Mouse (Mus musculus): Measurements from ENCODE around the gene Hgfac. TPM values are rescaled to one million over a fixed set of nuclear protein-coding genes. Genes with fewer than 3 reads are reported as not detected.

Gene Hgfac
- 129 and 201 TPM in 2 replicates for polyA plus RNA-seq (2015; fragmentation: Nextera tagmentation; extraction: Ambion mirVana)

DNA sequence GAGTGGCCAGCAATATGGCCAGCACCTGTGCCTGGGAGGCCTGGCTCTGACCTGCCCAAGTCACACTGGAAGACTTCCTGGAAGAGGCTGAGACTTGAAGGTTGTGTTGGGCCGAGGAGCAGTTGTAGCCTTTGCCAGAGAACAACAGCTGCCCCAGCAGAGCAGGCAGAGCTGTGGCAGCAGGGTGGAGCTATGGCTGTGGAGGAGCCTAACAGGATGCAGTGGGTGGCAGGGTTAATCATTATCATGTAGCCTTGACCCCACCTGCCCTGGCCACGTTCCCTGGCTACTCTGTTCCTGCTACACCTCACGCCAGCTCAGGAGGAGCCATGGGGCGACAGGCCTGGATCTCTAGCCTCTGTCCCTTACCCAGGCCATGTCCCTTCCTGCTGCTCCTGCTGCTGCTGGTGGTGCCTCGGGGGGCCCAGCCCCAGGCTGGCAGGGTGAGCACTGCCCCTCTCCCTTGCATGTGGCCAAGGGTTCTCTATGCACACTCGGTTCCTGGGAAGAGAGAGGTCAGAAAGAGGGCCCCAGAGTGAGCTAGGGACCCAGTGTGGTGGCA is at the start of gene Hgfac:
Gene Hgfac (plus strand): TSS at position 242 of the 562 bp plus-strand sequence.
- H3K9me3 ChIP-seq (replicated peaks) = no peaks in the 10 kb centered on the region
- WGBS (ENCODE audit: insufficient replicate concordance) = 28% methylated on average over 6 of the region's 6 CpGs
- peak; percentile 76 for ATAC-seq (ENCODE audit: insufficient read depth)
- H3K27ac ChIP-seq (replicated peaks) = peak within 1 kb of the TSS; percentile 72
- peak within 1 kb of the TSS; percentile 31 for H3K4me3 ChIP-seq (replicated peaks)
- peaks cover 25% of the 10 kb centered on the region for H3K4me1 ChIP-seq (replicated peaks)
- H3K27me3 ChIP-seq = no peaks in the 10 kb centered on the region
- H3K36me3 ChIP-seq (replicated peaks) = no peaks in the 10 kb centered on the region
- peak within 1 kb of the TSS; percentile 53 for H3K4me2 ChIP-seq
- H3K9ac ChIP-seq = peak within 1 kb of the TSS; percentile 25; the same call in 1 of the 2 replicates

GRCm38 (mm10) chr5:34998754-34999153 is 42.6 kb upstream of the Hgfac start:
- Histone ChIP-seq H3K9me3 (replicated peaks) (no peaks in the 10 kb centered on the region), H3K4me3 (replicated peaks) (no peak overlapping the region), H3K27me3 (no peaks in the 10 kb centered on the region), H3K36me3 (replicated peaks) (peaks cover 66% of the 10 kb centered on the region), H3K4me1 (replicated peaks) (peaks cover 4% of the 10 kb centered on the region), H3K27ac (replicated peaks) (no peak overlapping the region), H3K9ac (no peak overlapping the region), H3K4me2 (no peak overlapping the region)
- ATAC-seq (ENCODE audit: insufficient read depth) = no peak
- 37% methylated on average over 3 of the region's 3 CpGs for WGBS (ENCODE audit: insufficient replicate concordance)

- Histone ChIP-seq H3K9me3 (replicated peaks) (no peaks in the 10 kb centered on the region), H3K4me1 (replicated peaks) (peaks cover 10% of the 10 kb centered on the region), H3K27me3 (no peaks in the 10 kb centered on the region), H3K4me2 (no peak overlapping the region), H3K36me3 (replicated peaks) (peaks cover 61% of the 10 kb centered on the region), H3K9ac (no peak overlapping the region), H3K27ac (replicated peaks) (no peak overlapping the region), H3K4me3 (replicated peaks) (no peak overlapping the region)
- 84% methylated on average over 6 of the region's 6 CpGs for WGBS (ENCODE audit: insufficient replicate concordance)
- no peak for ATAC-seq (ENCODE audit: insufficient read depth)
Measured at GRCm38 (mm10) chr5:34999281-34999680, 42.0 kb upstream of the Hgfac start.

GRCm38 (mm10) chr5:35000323-35000722 is 41.0 kb upstream of the Hgfac start:
- Histone ChIP-seq H3K9ac (no peak overlapping the region), H3K27ac (replicated peaks) (no peak overlapping the region), H3K9me3 (replicated peaks) (no peaks in the 10 kb centered on the region), H3K4me1 (replicated peaks) (peaks cover 20% of the 10 kb centered on the region), H3K4me2 (no peak overlapping the region), H3K4me3 (replicated peaks) (no peak overlapping the region), H3K36me3 (replicated peaks) (peaks cover 59% of the 10 kb centered on the region), H3K27me3 (no peaks in the 10 kb centered on the region)
- ATAC-seq (ENCODE audit: insufficient read depth) = no peak

- Histone ChIP-seq H3K4me3 (replicated peaks) (no peak overlapping the region), H3K27me3 (no peaks in the 10 kb centered on the region), H3K9ac (no peak overlapping the region), H3K4me2 (no peak overlapping the region), H3K36me3 (replicated peaks) (peaks cover 56% of the 10 kb centered on the region), H3K9me3 (replicated peaks) (no peaks in the 10 kb centered on the region), H3K4me1 (replicated peaks) (peaks cover 27% of the 10 kb centered on the region), H3K27ac (replicated peaks) (no peak overlapping the region)
- WGBS (ENCODE audit: insufficient replicate concordance) = 27% methylated on average over 3 of the region's 3 CpGs
- no peak for ATAC-seq (ENCODE audit: insufficient read depth)
Measured at GRCm38 (mm10) chr5:35001144-35001543, 40.2 kb upstream of the Hgfac start.

DNA sequence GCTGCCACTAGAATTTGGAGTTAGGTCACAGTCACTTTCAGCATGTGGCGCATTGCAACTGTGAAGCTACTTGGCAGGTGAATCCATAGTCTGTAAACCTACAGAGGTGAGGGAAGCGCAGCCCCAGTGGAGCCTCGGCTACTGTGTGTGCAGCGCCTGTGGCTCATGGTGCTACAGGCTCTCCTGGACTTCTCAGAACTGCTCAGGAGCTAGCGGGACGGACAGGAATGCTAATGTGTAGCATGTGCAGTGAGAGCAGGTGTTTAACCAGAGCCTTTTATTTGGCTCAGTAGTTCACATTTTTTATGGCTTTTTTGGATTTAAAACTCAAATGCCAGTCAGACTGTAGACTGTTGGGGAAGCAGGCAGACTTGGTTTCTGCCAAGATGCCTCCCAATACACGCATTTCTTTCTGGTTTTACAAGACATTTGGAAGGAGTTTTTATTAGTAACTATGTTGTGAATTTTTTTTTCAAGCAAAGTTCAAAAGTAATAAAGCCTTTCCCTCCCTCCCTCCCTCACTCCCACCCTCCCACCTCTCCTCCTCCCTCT is 37.6 kb upstream of the Hgfac start:
- Histone ChIP-seq H3K4me2 (no peak overlapping the region), H3K27ac (replicated peaks) (no peak overlapping the region), H3K4me1 (replicated peaks) (peaks cover 29% of the 10 kb centered on the region), H3K9me3 (replicated peaks) (no peaks in the 10 kb centered on the region), H3K27me3 (no peaks in the 10 kb centered on the region), H3K4me3 (replicated peaks) (no peak overlapping the region), H3K36me3 (replicated peaks) (peaks cover 40% of the 10 kb centered on the region), H3K9ac (no peak overlapping the region)
- WGBS (ENCODE audit: insufficient replicate concordance) = 87% methylated on average over 7 of the region's 7 CpGs
- no peak for ATAC-seq (ENCODE audit: insufficient read depth)

DNA sequence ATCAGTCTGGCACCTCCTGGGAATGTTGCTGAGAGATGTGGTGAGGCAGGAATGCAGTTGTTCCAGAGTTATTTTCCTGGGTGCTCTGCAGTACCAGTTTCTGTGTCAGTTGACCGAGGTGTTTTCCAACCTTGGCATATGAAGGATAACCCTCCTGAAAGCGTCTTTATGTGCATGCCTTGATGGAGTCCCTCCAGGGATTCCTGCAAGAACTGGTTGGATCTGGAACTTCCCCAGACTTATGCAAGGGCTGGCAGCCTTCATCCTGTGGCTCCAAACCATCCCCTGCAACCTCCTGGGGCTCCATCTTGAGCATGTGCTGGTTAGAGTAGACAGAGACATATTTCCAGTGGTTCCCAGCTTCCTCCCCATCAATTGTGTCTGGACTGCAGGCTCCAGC is 36.5 kb upstream of the Hgfac start:
- Histone ChIP-seq H3K4me3 (replicated peaks) (no peak overlapping the region), H3K27me3 (no peaks in the 10 kb centered on the region), H3K4me2 (no peak overlapping the region), H3K36me3 (replicated peaks) (peaks cover 34% of the 10 kb centered on the region), H3K4me1 (replicated peaks) (peaks cover 29% of the 10 kb centered on the region), H3K9ac (no peak overlapping the region), H3K9me3 (replicated peaks) (no peaks in the 10 kb centered on the region), H3K27ac (replicated peaks) (no peak overlapping the region)
- 84% methylated on average over 2 of the region's 2 CpGs for WGBS (ENCODE audit: insufficient replicate concordance)
- no peak for ATAC-seq (ENCODE audit: insufficient read depth)

DNA sequence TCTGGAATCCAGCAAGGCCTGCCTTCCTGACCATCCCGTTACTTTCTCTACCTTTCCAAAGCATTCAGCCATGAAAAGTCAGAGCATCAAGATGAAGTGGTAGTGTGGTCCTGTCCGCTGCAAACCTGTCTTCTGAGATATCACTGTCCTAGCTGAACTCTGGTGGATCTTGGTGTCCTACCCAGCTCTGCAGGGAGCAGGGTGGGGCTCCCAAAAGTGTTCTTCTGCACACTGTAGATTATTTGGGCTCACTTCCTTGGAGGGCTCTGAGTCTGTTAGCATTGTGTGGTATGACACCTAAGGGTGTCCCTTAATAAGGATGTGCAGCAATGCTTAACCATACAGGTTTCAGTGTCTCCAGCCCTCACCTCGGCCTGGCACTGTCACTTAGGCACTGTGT is 35.6 kb upstream of the Hgfac start:
- WGBS (ENCODE audit: insufficient replicate concordance) = 75% methylated on average over 3 of the region's 3 CpGs
- ATAC-seq (ENCODE audit: insufficient read depth) = peak; percentile 75
- H3K9me3 ChIP-seq (replicated peaks) = no peaks in the 10 kb centered on the region
- peaks cover 33% of the 10 kb centered on the region for H3K36me3 ChIP-seq (replicated peaks)
- no peak overlapping the region for H3K4me3 ChIP-seq (replicated peaks)
- no peak overlapping the region for H3K27ac ChIP-seq (replicated peaks)
- peaks cover 35% of the 10 kb centered on the region for H3K4me1 ChIP-seq (replicated peaks)
- H3K4me2 ChIP-seq = no peak overlapping the region
- no peaks in the 10 kb centered on the region for H3K27me3 ChIP-seq
- no peak overlapping the region for H3K9ac ChIP-seq

GRCm38 (mm10) chr5:35006599-35006998 is 34.7 kb upstream of the Hgfac start:
- Histone ChIP-seq H3K4me3 (replicated peaks) (no peak overlapping the region), H3K9me3 (replicated peaks) (no peaks in the 10 kb centered on the region), H3K27ac (replicated peaks) (no peak overlapping the region), H3K4me1 (replicated peaks) (peaks cover 39% of the 10 kb centered on the region), H3K4me2 (no peak overlapping the region), H3K9ac (no peak overlapping the region), H3K36me3 (replicated peaks) (peaks cover 32% of the 10 kb centered on the region), H3K27me3 (no peaks in the 10 kb centered on the region)
- 77% methylated on average over 2 of the region's 2 CpGs for WGBS (ENCODE audit: insufficient replicate concordance)
- ATAC-seq (ENCODE audit: insufficient read depth) = no peak

DNA sequence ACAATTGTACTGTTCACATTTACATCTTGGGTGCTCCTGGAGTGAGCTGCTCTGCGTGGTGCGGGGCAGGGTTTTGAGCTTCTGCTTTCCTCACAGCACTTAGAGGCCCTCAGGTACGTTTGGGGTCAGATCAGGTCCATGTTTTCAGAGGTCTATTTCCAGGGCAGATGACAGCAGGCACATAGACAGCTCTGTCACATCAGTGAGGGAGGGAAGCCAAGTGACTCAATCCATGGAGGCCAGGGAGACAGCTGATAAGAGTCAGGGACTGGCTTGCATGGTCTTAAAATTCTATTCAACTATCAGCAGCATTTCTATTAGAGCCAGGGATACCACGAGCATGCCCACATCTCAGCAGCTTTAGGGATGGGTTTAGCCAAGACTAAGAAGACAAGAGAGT is 32.1 kb upstream of the Hgfac start:
- no peak for ATAC-seq (ENCODE audit: insufficient read depth)
- Histone ChIP-seq H3K36me3 (replicated peaks) (peaks cover 41% of the 10 kb centered on the region), H3K9ac (no peak overlapping the region), H3K4me3 (replicated peaks) (no peak overlapping the region), H3K4me2 (no peak overlapping the region), H3K4me1 (replicated peaks) (peaks cover 36% of the 10 kb centered on the region), H3K9me3 (replicated peaks) (no peaks in the 10 kb centered on the region), H3K27me3 (no peaks in the 10 kb centered on the region), H3K27ac (replicated peaks) (no peak overlapping the region)
- 71% methylated on average over 4 of the region's 4 CpGs for WGBS (ENCODE audit: insufficient replicate concordance)

- Histone ChIP-seq H3K4me2 (no peak overlapping the region), H3K9ac (no peak overlapping the region), H3K27ac (replicated peaks) (no peak overlapping the region), H3K36me3 (replicated peaks) (peaks cover 35% of the 10 kb centered on the region), H3K4me3 (replicated peaks) (no peak overlapping the region), H3K9me3 (replicated peaks) (no peaks in the 10 kb centered on the region), H3K27me3 (no peaks in the 10 kb centered on the region), H3K4me1 (replicated peaks) (peaks cover 21% of the 10 kb centered on the region)
- WGBS (ENCODE audit: insufficient replicate concordance) = 75% methylated on average over 5 of the region's 5 CpGs
- peak; percentile 65 for ATAC-seq (ENCODE audit: insufficient read depth)
Measured at GRCm38 (mm10) chr5:35010656-35011055, 30.7 kb upstream of the Hgfac start.
